Mouse (Mus musculus): ENCODE results near the gene Ate1.

DNA sequence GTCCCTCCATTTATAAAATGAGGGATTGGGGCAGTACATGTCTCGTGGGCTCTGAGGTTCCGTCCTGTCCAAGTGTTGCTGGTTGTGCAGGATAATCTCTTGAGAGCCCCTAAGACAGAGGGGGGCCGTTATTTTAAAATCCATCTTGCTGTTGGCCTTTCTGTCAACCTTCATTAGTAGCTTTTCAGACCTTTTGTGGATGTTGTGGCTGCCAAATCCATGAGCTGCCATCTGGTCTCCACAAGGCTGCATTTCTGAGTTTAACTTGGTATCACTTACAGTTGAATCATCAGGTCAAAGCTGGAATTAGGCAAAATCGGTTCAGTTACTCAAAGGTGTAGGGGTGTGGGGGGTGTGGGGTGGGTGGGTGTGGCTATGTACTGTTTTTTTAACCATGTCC lies 33.2 kb upstream of the Ate1 start:
- no peak for TF ChIP-seq CTCF (conservative IDR thresholded peaks at IDR 0.05; ENCODE audit: low read length)
- no peak for TF ChIP-seq NANOG (IDR thresholded peaks at IDR 0.05; ENCODE audit: borderline replicate concordance, low read length)

Data from E14TG2a.4 (cell line).